Mouse (Mus musculus) limb, embryonic 15.5 days (tissue): Measurements from ENCODE around the gene Evc2. TPM values are rescaled to one million over a fixed set of nuclear protein-coding genes. Genes with fewer than 3 reads are reported as not detected.

Source experiments
- polyA plus RNA-seq: library from polyadenylated mRNA; unstranded; fragments of >200 nt; fragmentation: Nextera tagmentation; extraction: Ambion mirVana; gene quantifications from 2 replicates; pipeline ENCODE4 v1.2.1, GENCODE M21; 2015

Evc2 gene
- polyA plus RNA-seq, 1 experiment from 2014 or later = 21.1 TPM

Other genes with a start within 250 kb of the Evc2 start
- gene Crmp1, start 96.6 kb upstream of the Evc2 start, polyA plus RNA-seq = 6.9 and 8.2 TPM in 2 replicates
- 21.7 and 23.5 TPM in 2 replicates for gene Evc, start 1.6 kb upstream of the Evc2 start, polyA plus RNA-seq